Mouse (Mus musculus): ENCODE data around the gene Acap1. TPM values are rescaled to one million over a fixed set of nuclear protein-coding genes. Genes with fewer than 3 reads are reported as not detected.

Acap1 gene
- polyA plus RNA-seq, 1 experiment from 2014 or later, result 0.83 TPM

DNA sequence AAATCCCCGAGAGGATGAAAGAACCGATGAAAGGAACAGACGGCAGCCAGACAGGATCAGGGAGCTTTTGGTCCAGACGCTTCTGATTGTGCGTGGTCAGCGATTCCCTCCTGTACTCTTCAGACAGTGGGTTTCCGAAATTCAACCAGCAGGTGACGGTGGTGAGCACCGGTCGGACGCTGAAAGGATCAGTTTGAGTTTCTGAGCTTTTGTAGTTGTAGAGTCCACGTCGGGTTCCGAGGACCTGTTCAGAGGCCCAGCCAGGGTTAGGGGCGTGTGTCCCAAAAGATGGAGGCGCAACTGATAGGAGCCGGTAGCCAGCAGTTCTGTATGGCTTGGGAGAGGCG is 14.9 kb downstream of the Acap1 start:
- no peaks in the 10 kb centered on the region for H3K36me3 ChIP-seq (ENCODE audit: insufficient read depth)
- peak overlapping the region; percentile 41 for H3K9ac ChIP-seq
- peak overlapping the region; percentile 84 for H3K4me2 ChIP-seq
- peak; percentile 47 for ATAC-seq (ENCODE audit: insufficient read depth)
- whole genome bisulfite sequencing, result under 1% methylated on average over 18 of the region's 18 CpGs
- peak; percentile 89 for DNase-seq
- H3K9me3 ChIP-seq (ENCODE audit: low read depth, low read length), result no peaks in the 10 kb centered on the region
- peak overlapping the region; percentile 92 for H3K27ac ChIP-seq (ENCODE audit: low read depth)
- H3K4me3 ChIP-seq (ENCODE audit: low read depth, low read length), result peak overlapping the region; percentile 51
- peaks cover 25% of the 10 kb centered on the region for H3K4me1 ChIP-seq (ENCODE audit: insufficient read depth)
- TF ChIP-seq CTCF (IDR thresholded peaks at IDR 0.05; ENCODE audit: low read depth), result peak; percentile 84
- H3K27me3 ChIP-seq (ENCODE audit: insufficient read depth, low read length), result no peaks in the 10 kb centered on the region

GRCm38 (mm10) chr11:69879711-69880110 is 15.6 kb downstream of the Acap1 start:
- ATAC-seq (ENCODE audit: insufficient read depth) (no peak), DNase-seq (no peak)
- Histone ChIP-seq H3K4me1 (ENCODE audit: insufficient read depth) (peaks cover 25% of the 10 kb centered on the region), H3K36me3 (ENCODE audit: insufficient read depth) (no peaks in the 10 kb centered on the region), H3K27me3 (ENCODE audit: insufficient read depth, low read length) (no peaks in the 10 kb centered on the region), H3K27ac (ENCODE audit: low read depth) (no peak overlapping the region), H3K9me3 (ENCODE audit: low read depth, low read length) (no peaks in the 10 kb centered on the region), H3K4me2 (peak overlapping the region; percentile 84), H3K4me3 (ENCODE audit: low read depth, low read length) (peak overlapping the region; percentile 51), H3K9ac (peak overlapping the region; percentile 41)
- WGBS, result 47% methylated on average over 15 of the region's 15 CpGs
- TF ChIP-seq CTCF (IDR thresholded peaks at IDR 0.05; ENCODE audit: low read depth), result no peak

DNA sequence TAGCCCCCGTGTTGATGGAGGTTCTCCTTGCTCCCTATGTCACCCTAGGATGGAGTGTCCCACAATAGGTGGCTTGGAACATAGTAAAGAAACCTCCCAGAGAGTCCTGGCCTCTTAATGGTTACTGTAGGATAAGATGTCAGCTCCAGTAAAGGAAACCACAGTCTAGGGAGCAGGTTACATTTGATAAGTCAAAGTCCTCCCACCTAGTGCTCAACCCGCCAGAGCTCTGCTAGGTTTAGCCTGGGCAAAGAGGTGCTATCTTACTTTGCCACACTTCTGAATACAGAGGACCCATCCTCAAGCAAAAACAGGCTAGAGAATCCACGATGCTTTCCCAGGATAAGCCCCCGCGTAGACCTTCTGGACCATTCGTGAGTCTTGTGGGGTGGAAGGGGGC is 16.4 kb downstream of the Acap1 start:
- Histone ChIP-seq H3K4me1 (ENCODE audit: insufficient read depth) (peaks cover 25% of the 10 kb centered on the region), H3K4me2 (peak overlapping the region; percentile 84), H3K27ac (ENCODE audit: low read depth) (no peak overlapping the region), H3K9me3 (ENCODE audit: low read depth, low read length) (no peaks in the 10 kb centered on the region), H3K9ac (peak overlapping the region; percentile 38), H3K27me3 (ENCODE audit: insufficient read depth, low read length) (no peaks in the 10 kb centered on the region), H3K36me3 (ENCODE audit: insufficient read depth) (no peaks in the 10 kb centered on the region), H3K4me3 (ENCODE audit: low read depth, low read length) (peak overlapping the region; percentile 51)
- TF ChIP-seq CTCF (IDR thresholded peaks at IDR 0.05; ENCODE audit: low read depth), result no peak
- WGBS, result 80% methylated on average over 6 of the region's 6 CpGs
- ATAC-seq (ENCODE audit: insufficient read depth) (no peak), DNase-seq (no peak)

GRCm38 (mm10) chr11:69878399-69878798 is 16.9 kb downstream of the Acap1 start:
- no peak overlapping the region; the same call in 1 of the 2 replicates for H3K4me3 ChIP-seq (ENCODE audit: low read depth, low read length)
- H3K9ac ChIP-seq, result peak overlapping the region; percentile 38; the same call in 1 of the 2 replicates
- H3K27ac ChIP-seq (ENCODE audit: low read depth), result no peak overlapping the region
- no peak for DNase-seq
- no peaks in the 10 kb centered on the region for H3K36me3 ChIP-seq (ENCODE audit: insufficient read depth)
- WGBS, result 76% methylated on average over 3 of the region's 3 CpGs
- no peaks in the 10 kb centered on the region for H3K9me3 ChIP-seq (ENCODE audit: low read depth, low read length)
- H3K4me1 ChIP-seq (ENCODE audit: insufficient read depth), result peaks cover 25% of the 10 kb centered on the region
- no peaks in the 10 kb centered on the region for H3K27me3 ChIP-seq (ENCODE audit: insufficient read depth, low read length)
- TF ChIP-seq CTCF (IDR thresholded peaks at IDR 0.05; ENCODE audit: low read depth), result no peak
- ATAC-seq (ENCODE audit: insufficient read depth), result no peak
- peak overlapping the region; percentile 84; the same call in 1 of the 2 replicates for H3K4me2 ChIP-seq

- no peak for TF ChIP-seq CTCF (IDR thresholded peaks at IDR 0.05; ENCODE audit: low read depth)
- H3K36me3 ChIP-seq (ENCODE audit: insufficient read depth), result no peaks in the 10 kb centered on the region
- no peak for DNase-seq
- peaks cover 25% of the 10 kb centered on the region for H3K4me1 ChIP-seq (ENCODE audit: insufficient read depth)
- no peak for ATAC-seq (ENCODE audit: insufficient read depth)
- peak within 1 kb of the TSS; percentile 51; the same call in 1 of the 2 replicates for H3K4me3 ChIP-seq (ENCODE audit: low read depth, low read length)
- peak within 1 kb of the TSS; percentile 84 for H3K4me2 ChIP-seq
- H3K27me3 ChIP-seq (ENCODE audit: insufficient read depth, low read length), result no peaks in the 10 kb centered on the region
- peak within 1 kb of the TSS; percentile 70; the same call in 1 of the 2 replicates for H3K27ac ChIP-seq (ENCODE audit: low read depth)
- H3K9ac ChIP-seq, result peak within 1 kb of the TSS; percentile 38
- WGBS, result 83% methylated on average over 11 of the region's 11 CpGs
- H3K9me3 ChIP-seq (ENCODE audit: low read depth, low read length), result no peaks in the 10 kb centered on the region
Observed at GRCm38 (mm10) chr11:69877878-69878277, 17.5 kb downstream of the Acap1 start, which contains the start of gene Tmem95. TSS of gene Tmem95 (minus strand) at chr11:69878018.

GRCm38 (mm10) chr11:69876867-69877266 is 18.5 kb downstream of the Acap1 start:
- H3K9ac ChIP-seq, result peak overlapping the region; percentile 35
- no peak overlapping the region for H3K4me3 ChIP-seq (ENCODE audit: low read depth, low read length)
- peaks cover 20% of the 10 kb centered on the region for H3K4me1 ChIP-seq (ENCODE audit: insufficient read depth)
- no peaks in the 10 kb centered on the region for H3K36me3 ChIP-seq (ENCODE audit: insufficient read depth)
- H3K9me3 ChIP-seq (ENCODE audit: low read depth, low read length), result no peaks in the 10 kb centered on the region
- peak overlapping the region; percentile 44 for H3K4me2 ChIP-seq
- peak overlapping the region; percentile 70; the same call in 1 of the 2 replicates for H3K27ac ChIP-seq (ENCODE audit: low read depth)
- H3K27me3 ChIP-seq (ENCODE audit: insufficient read depth, low read length), result no peaks in the 10 kb centered on the region
- peak; percentile 90 for TF ChIP-seq CTCF (IDR thresholded peaks at IDR 0.05; ENCODE audit: low read depth)
- DNase-seq (peak; percentile 92), ATAC-seq (ENCODE audit: insufficient read depth) (peak; percentile 56)
- 4% methylated on average over 12 of the region's 12 CpGs for whole genome bisulfite sequencing

DNA sequence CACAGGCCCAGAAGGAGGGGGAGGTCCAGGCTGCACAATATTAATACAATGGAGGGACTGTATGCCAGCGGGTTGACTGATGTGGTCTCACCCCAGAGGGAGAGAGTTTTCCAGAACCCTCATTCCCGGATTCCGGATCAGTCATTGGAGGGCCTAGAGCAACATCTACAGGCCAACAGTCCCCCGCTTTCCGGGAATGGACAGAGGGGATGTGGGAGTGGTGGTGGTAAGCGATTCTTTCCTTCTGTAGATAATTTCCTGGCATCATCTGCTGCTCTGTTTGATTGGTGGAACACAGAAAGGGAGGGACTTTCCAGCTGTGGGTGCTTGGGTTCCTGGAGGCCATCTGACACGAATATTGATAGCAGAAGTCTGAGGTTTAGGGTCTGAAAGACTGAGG is 19.2 kb downstream of the Acap1 start:
- no peak; the same call in 1 of the 2 replicates for TF ChIP-seq CTCF (IDR thresholded peaks at IDR 0.05; ENCODE audit: low read depth)
- WGBS, result 20% methylated on average over 7 of the region's 7 CpGs
- Histone ChIP-seq H3K36me3 (ENCODE audit: insufficient read depth) (no peaks in the 10 kb centered on the region), H3K4me1 (ENCODE audit: insufficient read depth) (peaks cover 16% of the 10 kb centered on the region), H3K4me3 (ENCODE audit: low read depth, low read length) (no peak overlapping the region), H3K9ac (no peak overlapping the region), H3K4me2 (no peak overlapping the region; the same call in 1 of the 2 replicates), H3K27ac (ENCODE audit: low read depth) (peak overlapping the region; percentile 70), H3K9me3 (ENCODE audit: low read depth, low read length) (no peaks in the 10 kb centered on the region), H3K27me3 (ENCODE audit: insufficient read depth, low read length) (no peaks in the 10 kb centered on the region)
- DNase-seq, result peak; percentile 71
- peak; percentile 16; the same call in 1 of the 2 replicates for ATAC-seq (ENCODE audit: insufficient read depth)
